Comparison of ENCODE assay signal across 9 mouse cellular contexts in genomic region chr15:102025136-102025872, GRCm38 (mm10). TPM values are rescaled to one million over a fixed set of nuclear protein-coding genes. Genes with fewer than 3 reads are reported as not detected.
DNase-seq lines count a peak whose midpoint lies in the region; ATAC-seq lines count a peak whose summit lies in the region.
"Had no signal": no experiment of that assay in that cellular context is flagged by ENCODE, and none has a peak within 500 bp of the region (broad histone marks: within the 10 kb centered on the region; RNA-seq: fewer than 3 reads in every experiment).

No protein-coding gene starts in this region.

- peaks cover 42% of the 10 kb centered on the region for H3K4me1 ChIP-seq in forebrain, embryonic 10.5 days
- H3K4me1 ChIP-seq in forebrain, embryonic 14.5 days (ENCODE audit: control insufficient read depth, insufficient read depth, low read length), result peaks cover 2% of the 10 kb centered on the region; the same call in 1 of the 2 replicates
- H3K4me1 ChIP-seq in hindbrain, embryonic 15.5 days (replicated peaks), result peaks cover 21% of the 10 kb centered on the region
- peaks cover 15% of the 10 kb centered on the region for H3K4me1 ChIP-seq in megakaryocyte, embryonic 14.5 days

- no peak for ATAC-seq in forebrain, embryonic 14.5 days
- no peak for ATAC-seq in hindbrain, embryonic 15.5 days (ENCODE audit: low FRiP score, low read depth)

- H3K36me3 ChIP-seq in forebrain, embryonic 10.5 days (replicated peaks), result no peaks in the 10 kb centered on the region
- H3K36me3 ChIP-seq in forebrain, embryonic 14.5 days (ENCODE audit: control insufficient read depth, insufficient read depth, low read length), result no peaks in the 10 kb centered on the region
- no peaks in the 10 kb centered on the region for H3K36me3 ChIP-seq in hindbrain, embryonic 15.5 days
- no peaks in the 10 kb centered on the region for H3K36me3 ChIP-seq in megakaryocyte, embryonic 14.5 days (replicated peaks; ENCODE audit: low read length)

- peak overlapping the region; percentile 79 for H3K27ac ChIP-seq in forebrain, embryonic 10.5 days
- no peak overlapping the region for H3K27ac ChIP-seq in forebrain, embryonic 14.5 days (ENCODE audit: low read depth, low read length)
- no peak overlapping the region for H3K27ac ChIP-seq in hindbrain, embryonic 15.5 days (replicated peaks)

- 3% methylated on average over 22 of the region's 22 CpGs for WGBS in forebrain, embryonic 10.5 days
- 7% methylated on average over 22 of the region's 22 CpGs for WGBS in forebrain, embryonic 14.5 days
- 9% methylated on average over 19 of the region's 22 CpGs for WGBS in hindbrain, embryonic 15.5 days

- H3K9me3 ChIP-seq in forebrain, embryonic 10.5 days, result no peaks in the 10 kb centered on the region
- no peaks in the 10 kb centered on the region for H3K9me3 ChIP-seq in forebrain, embryonic 14.5 days (replicated peaks; ENCODE audit: control insufficient read depth, low read length)
- H3K9me3 ChIP-seq in hindbrain, embryonic 15.5 days, result no peaks in the 10 kb centered on the region
- H3K9me3 ChIP-seq in megakaryocyte, embryonic 14.5 days, result no peaks in the 10 kb centered on the region

- H3K4me3 ChIP-seq in forebrain, embryonic 10.5 days, result peak overlapping the region; percentile 38
- no peak overlapping the region for H3K4me3 ChIP-seq in forebrain, embryonic 14.5 days (ENCODE audit: low read depth, low read length)
- H3K4me3 ChIP-seq in hindbrain, embryonic 15.5 days, result no peak overlapping the region
- peak overlapping the region; percentile 83 for H3K4me3 ChIP-seq in megakaryocyte, embryonic 14.5 days (replicated peaks)
- H3K4me3 ChIP-seq: myocyte had no signal

- DNase-seq in forebrain, embryonic 10.5 days (ENCODE audit: extremely low spot score, low spot score), result peak; percentile 47
- no peak for DNase-seq in forebrain, embryonic 14.5 days (ENCODE audit: low spot score)
- peak; percentile 47 for DNase-seq in embryo, embryonic 10.5 days (ENCODE audit: low spot score)
- no peak for DNase-seq in c-Kit-positive CD71-positive TER-119-positive erythroid progenitor cells, embryonic 14.5 days (ENCODE audit: low spot score)
- no peak for DNase-seq in gastrocnemius, postnatal 10 days
- no peak for DNase-seq in cerebellum, adult 9-10 months

- H3K4me2 ChIP-seq in forebrain, embryonic 14.5 days (ENCODE audit: low read length), result no peak overlapping the region
- H3K4me2 ChIP-seq in hindbrain, embryonic 15.5 days, result peak overlapping the region; percentile 36

- peaks cover 72% of the 10 kb centered on the region for H3K27me3 ChIP-seq in forebrain, embryonic 10.5 days (ENCODE audit: poor library complexity, severe bottlenecking)
- peaks cover 34% of the 10 kb centered on the region for H3K27me3 ChIP-seq in forebrain, embryonic 14.5 days (replicated peaks; ENCODE audit: control insufficient read depth, insufficient read depth, low read length)
- peaks cover 47% of the 10 kb centered on the region for H3K27me3 ChIP-seq in hindbrain, embryonic 15.5 days
- H3K27me3 ChIP-seq in megakaryocyte, embryonic 14.5 days (replicated peaks), result peaks cover 72% of the 10 kb centered on the region

- H3K9ac ChIP-seq in forebrain, embryonic 14.5 days (ENCODE audit: low read length), result no peak overlapping the region
- no peak overlapping the region for H3K9ac ChIP-seq in hindbrain, embryonic 15.5 days

RNA-seq across cellular contexts. Expression of gene Krt18, which starts 2.7 kb away (rescaled TPM):
- 34.4 and 37.1 TPM in 2 replicates for polyA plus RNA-seq in forebrain, embryonic 10.5 days (2016; fragmentation: Nextera tagmentation; extraction: Ambion mirVana)
- polyA plus RNA-seq in forebrain, embryonic 14.5 days (2014; fragmentation: Nextera tagmentation; extraction: Ambion mirVana), result 5.6 and 7.1 TPM in 2 replicates
- polyA plus RNA-seq in hindbrain, embryonic 15.5 days (2015; fragmentation: Nextera tagmentation; extraction: Ambion mirVana), result 6.9 and 10.4 TPM in 2 replicates
- 0.06 TPM in 1 of 2 replicates, not detected in the other for polyA plus RNA-seq in megakaryocyte, embryonic 14.5 days (2012; ENCODE audit: insufficient read depth, low replicate concordance)
- total RNA-seq in gastrocnemius, postnatal 10 days (2021), result 1 to 10 TPM; 1.5 to 2.5 TPM
- polyA plus RNA-seq: myocyte had no signal

RNA-seq across cellular contexts. Expression of gene Krt8, which starts 21.0 kb away (rescaled TPM):
- polyA plus RNA-seq in forebrain, embryonic 10.5 days (2016; fragmentation: Nextera tagmentation; extraction: Ambion mirVana), result 32.6 and 35.6 TPM in 2 replicates
- 2.7 and 3.7 TPM in 2 replicates for polyA plus RNA-seq in forebrain, embryonic 14.5 days (2014; fragmentation: Nextera tagmentation; extraction: Ambion mirVana)
- polyA plus RNA-seq in hindbrain, embryonic 15.5 days (2015; fragmentation: Nextera tagmentation; extraction: Ambion mirVana), result 3.1 and 4.6 TPM in 2 replicates
- not detected in 2 replicates for polyA plus RNA-seq in megakaryocyte, embryonic 14.5 days (2012; ENCODE audit: insufficient read depth, low replicate concordance)
- 1 to 10 TPM; 1.4 to 1.7 TPM for total RNA-seq in gastrocnemius, postnatal 10 days (2021)

RNA-seq across cellular contexts. Expression of gene Eif4b, which starts 48.3 kb away (rescaled TPM):
- 140 and 143 TPM in 2 replicates for polyA plus RNA-seq in forebrain, embryonic 10.5 days (2016; fragmentation: Nextera tagmentation; extraction: Ambion mirVana)
- 99.3 and 100 TPM in 2 replicates for polyA plus RNA-seq in forebrain, embryonic 14.5 days (2014; fragmentation: Nextera tagmentation; extraction: Ambion mirVana)
- 77.1 and 79.3 TPM in 2 replicates for polyA plus RNA-seq in hindbrain, embryonic 15.5 days (2015; fragmentation: Nextera tagmentation; extraction: Ambion mirVana)
- polyA plus RNA-seq in megakaryocyte, embryonic 14.5 days (2012; ENCODE audit: insufficient read depth, low replicate concordance), result 18.2 and 102 TPM in 2 replicates
- 100 to 1,000 TPM; 151 to 152 TPM for total RNA-seq in gastrocnemius, postnatal 10 days (2021)

Comparison
In these comparisons a context has a peak if more than half of its experiments do, and no peak if none do; other contexts are left out.
1. DNase-seq: peak in forebrain, embryonic 10.5 days (single experiment) and embryo, embryonic 10.5 days (single experiment); none in forebrain, embryonic 14.5 days (single experiment), c-Kit-positive CD71-positive TER-119-positive erythroid progenitor cells, embryonic 14.5 days (single experiment), gastrocnemius, postnatal 10 days (single experiment) and cerebellum, adult 9-10 months (single experiment).
2. H3K4me3 ChIP-seq: peak in forebrain, embryonic 10.5 days (single experiment) and megakaryocyte, embryonic 14.5 days (single experiment); none in forebrain, embryonic 14.5 days (single experiment) and hindbrain, embryonic 15.5 days (single experiment).